Mouse (Mus musculus) neural tube, embryonic 15.5 days (tissue): ENCODE results near the gene Fgd3. TPM values are rescaled to one million over a fixed set of nuclear protein-coding genes. Genes with fewer than 3 reads are reported as not detected.

Experiments used
- ATAC-seq: fragments of 200-750 bp; cut with Nextera tagmentation; 2 replicates; pipeline ENCODE4 v1.8.0; 2017; ENCODE audit warnings: mild to moderate bottlenecking, moderate TSS enrichment, moderate library complexity; ENCODE audit not compliant: low FRiP score
- H3K27ac ChIP-seq: fragments of 300-500 bp; sonication (generic); replicated peaks from 2 replicates; pipeline ENCODE4 v1.5.1; 2015; ENCODE audit warnings: mild to moderate bottlenecking, inconsistent platforms
- H3K27me3 ChIP-seq: fragments of 300-500 bp; sonication (generic); replicated peaks from 2 replicates; pipeline ENCODE4 v1.6.1; 2015; ENCODE audit warnings: inconsistent platforms
- H3K36me3 ChIP-seq: fragments of 300-500 bp; sonication (generic); 2 replicates; pipeline ENCODE4 v1.6.1; 2015; ENCODE audit warnings: inconsistent platforms
- H3K4me1 ChIP-seq: fragments of 300-500 bp; sonication (generic); 2 replicates; pipeline ENCODE4 v1.6.1; 2015; ENCODE audit warnings: inconsistent platforms
- H3K4me2 ChIP-seq: fragments of 300-500 bp; sonication (generic); 2 replicates; pipeline ENCODE4 v1.6.1; 2015; ENCODE audit warnings: inconsistent platforms, mild to moderate bottlenecking, moderate library complexity
- H3K4me3 ChIP-seq: fragments of 300-500 bp; sonication (generic); replicated peaks from 2 replicates; pipeline ENCODE4 v1.5.1; 2015; ENCODE audit warnings: mild to moderate bottlenecking, inconsistent platforms
- H3K9ac ChIP-seq: fragments of 300-500 bp; sonication (generic); replicated peaks from 2 replicates; pipeline ENCODE4 v1.6.1; 2015; ENCODE audit warnings: mild to moderate bottlenecking, inconsistent platforms
- H3K9me3 ChIP-seq: fragments of 300-500 bp; sonication (generic); replicated peaks from 2 replicates; pipeline ENCODE4 v1.6.1; 2016; ENCODE audit warnings: inconsistent platforms
- WGBS: fragments of 180-500 bp; shearing (Covaris S2); methylation state at CpG from one replicate; pipeline ENCODE4 v1.1.7; 2015; ENCODE audit warnings: mixed read lengths; 5-methylcytosine and 5-hydroxymethylcytosine counted together
- polyA plus RNA-seq: library from polyadenylated mRNA; unstranded; fragments of >200 nt; fragmentation: Nextera tagmentation; extraction: Ambion mirVana; gene quantifications from 2 replicates; pipeline ENCODE4 v1.2.1, GENCODE M21; 2015

Gene Fgd3
- polyA plus RNA-seq, 1 experiment from 2014 or later, result 2.2 TPM

GRCm38 (mm10) chr13:49242321-49243065 lies 77.6 kb downstream of the Fgd3 start:
- Histone ChIP-seq H3K9ac (no peak overlapping the region), H3K36me3 (no peaks in the 10 kb centered on the region), H3K4me2 (no peak overlapping the region), H3K4me3 (no peak overlapping the region), H3K4me1 (peaks cover 3% of the 10 kb centered on the region), H3K9me3 (no peaks in the 10 kb centered on the region), H3K27me3 (peaks cover 18% of the 10 kb centered on the region), H3K27ac (no peak overlapping the region)
- no peak for ATAC-seq
- WGBS, result 78% methylated on average over 9 of the region's 9 CpGs

DNA sequence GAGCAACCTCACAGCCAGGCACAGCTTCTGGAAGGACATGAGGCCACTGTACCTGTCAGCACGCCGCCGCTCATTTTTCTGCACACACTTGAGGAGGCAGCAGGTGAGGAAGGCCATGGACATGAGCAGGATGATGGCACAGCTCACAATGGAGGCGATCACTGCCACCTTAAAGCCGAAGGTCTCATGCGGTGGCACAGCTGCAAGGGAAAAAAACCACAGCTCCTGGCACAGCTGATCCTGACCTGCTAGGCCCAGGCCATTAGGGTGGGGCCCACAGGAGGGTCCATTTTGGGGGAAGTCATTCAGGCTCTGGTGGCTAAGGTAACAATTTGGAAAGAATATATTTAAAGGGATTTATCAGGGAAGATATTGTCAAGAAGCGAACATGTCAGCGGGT lies 81.4 kb downstream of the Fgd3 start:
- Histone ChIP-seq H3K4me2 (no peak overlapping the region), H3K27me3 (no peaks in the 10 kb centered on the region), H3K4me3 (no peak overlapping the region), H3K4me1 (no peaks in the 10 kb centered on the region), H3K9ac (no peak overlapping the region), H3K36me3 (no peaks in the 10 kb centered on the region), H3K9me3 (no peaks in the 10 kb centered on the region), H3K27ac (no peak overlapping the region)
- 94% methylated on average over 8 of the region's 8 CpGs for WGBS
- ATAC-seq, result no peak

DNA sequence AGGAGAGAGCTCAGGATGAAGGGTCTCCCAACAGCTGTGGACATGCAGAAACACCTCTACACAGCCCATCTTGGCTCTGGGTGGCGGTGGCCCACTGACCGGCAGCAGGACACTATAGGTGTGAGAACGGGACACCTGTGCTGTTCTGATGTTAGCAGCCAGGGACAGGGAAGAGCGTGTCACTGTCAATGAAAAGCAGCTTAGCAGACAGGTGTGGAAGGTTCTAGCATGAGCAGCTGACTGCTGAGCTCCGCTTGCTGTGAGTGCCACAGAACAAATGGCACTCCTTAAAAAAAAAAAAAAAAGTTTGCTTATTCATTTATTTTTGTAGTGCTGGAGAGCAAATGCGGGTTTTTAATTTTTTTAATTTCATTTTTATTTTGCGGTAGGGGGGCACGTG lies 82.5 kb downstream of the Fgd3 start:
- 92% methylated on average over 8 of the region's 8 CpGs for WGBS
- Histone ChIP-seq H3K4me3 (no peak overlapping the region), H3K4me1 (no peaks in the 10 kb centered on the region), H3K27ac (no peak overlapping the region), H3K4me2 (no peak overlapping the region), H3K27me3 (no peaks in the 10 kb centered on the region), H3K9me3 (no peaks in the 10 kb centered on the region), H3K36me3 (no peaks in the 10 kb centered on the region), H3K9ac (no peak overlapping the region)
- no peak for ATAC-seq

GRCm38 (mm10) chr13:49234711-49235110 lies 85.4 kb downstream of the Fgd3 start:
- Histone ChIP-seq H3K9me3 (no peaks in the 10 kb centered on the region), H3K27me3 (no peaks in the 10 kb centered on the region), H3K4me1 (no peaks in the 10 kb centered on the region), H3K4me2 (no peak overlapping the region), H3K4me3 (no peak overlapping the region), H3K27ac (no peak overlapping the region), H3K36me3 (no peaks in the 10 kb centered on the region), H3K9ac (no peak overlapping the region)
- WGBS, result 98% methylated on average over 4 of the region's 4 CpGs
- no peak for ATAC-seq

DNA sequence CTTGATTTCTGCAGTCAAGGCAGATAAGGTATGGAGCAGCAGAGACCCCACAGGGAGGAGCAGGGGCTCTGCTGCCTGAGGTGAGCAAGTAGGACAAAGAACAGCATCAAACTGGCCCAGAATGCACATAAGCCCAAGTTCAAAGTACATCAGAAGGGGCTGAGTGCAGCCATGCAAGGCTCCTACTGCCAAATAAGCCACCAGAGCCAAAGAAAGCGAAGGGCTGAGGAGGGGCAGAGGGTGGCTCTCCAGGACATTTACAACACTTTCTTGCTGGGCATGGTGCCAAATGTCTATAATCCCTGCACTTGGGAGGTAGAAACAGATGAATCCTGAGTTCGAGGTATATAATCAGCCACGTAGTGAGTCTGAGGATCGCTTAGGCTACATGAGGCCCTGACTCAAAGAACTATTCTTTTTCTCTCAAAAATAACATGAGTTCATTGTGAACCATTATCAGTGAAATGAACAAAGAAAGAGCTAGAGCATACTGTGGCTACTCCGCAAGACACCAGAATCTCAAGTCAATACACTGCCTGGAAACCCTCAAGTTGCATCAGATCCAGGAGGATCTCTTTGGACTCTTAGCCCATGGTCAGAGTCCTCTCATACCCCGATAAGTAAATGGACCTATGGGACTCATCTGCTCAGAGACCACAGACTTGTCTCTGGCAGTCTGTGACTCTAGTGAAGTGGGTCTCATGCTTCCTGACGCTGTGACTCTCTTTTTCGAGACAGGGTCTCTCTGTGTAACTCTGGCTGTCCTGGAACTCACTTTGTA lies 86.1 kb downstream of the Fgd3 start:
- H3K27me3 ChIP-seq, result no peaks in the 10 kb centered on the region
- no peaks in the 10 kb centered on the region for H3K36me3 ChIP-seq
- no peak overlapping the region for H3K27ac ChIP-seq
- H3K4me3 ChIP-seq, result no peak overlapping the region
- H3K4me2 ChIP-seq, result no peak overlapping the region
- WGBS, result 82% methylated on average over 8 of the region's 8 CpGs
- H3K9me3 ChIP-seq, result no peaks in the 10 kb centered on the region
- H3K4me1 ChIP-seq, result no peaks in the 10 kb centered on the region
- H3K9ac ChIP-seq, result no peak overlapping the region
- ATAC-seq, result no peak

DNA sequence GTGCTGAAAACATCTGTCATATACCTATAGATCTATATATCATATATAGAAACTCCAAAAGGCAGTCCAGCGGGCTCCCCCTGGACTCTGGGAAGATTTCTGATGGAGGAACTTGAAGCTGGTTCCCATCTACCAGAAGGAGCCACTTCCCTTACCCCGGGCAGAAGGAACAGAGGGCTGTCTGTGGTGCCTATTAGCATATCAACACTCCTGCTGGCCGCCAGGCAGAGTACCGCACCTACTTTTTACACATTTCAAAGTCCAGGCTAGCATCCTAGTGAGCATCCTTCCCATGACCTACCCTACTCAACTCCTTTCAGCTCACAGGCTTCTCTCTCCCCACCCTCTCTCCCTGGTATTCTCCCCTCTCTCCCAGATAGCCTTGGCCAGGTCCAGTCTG lies 94.5 kb downstream of the Fgd3 start:
- H3K27ac ChIP-seq, result no peak overlapping the region
- no peaks in the 10 kb centered on the region for H3K36me3 ChIP-seq
- no peak for ATAC-seq
- H3K4me2 ChIP-seq, result no peak overlapping the region
- WGBS, result 32% methylated on average over 4 of the region's 4 CpGs
- H3K4me3 ChIP-seq, result no peak overlapping the region
- H3K27me3 ChIP-seq, result no peaks in the 10 kb centered on the region
- no peaks in the 10 kb centered on the region for H3K9me3 ChIP-seq
- no peak overlapping the region for H3K9ac ChIP-seq
- H3K4me1 ChIP-seq, result no peaks in the 10 kb centered on the region

DNA sequence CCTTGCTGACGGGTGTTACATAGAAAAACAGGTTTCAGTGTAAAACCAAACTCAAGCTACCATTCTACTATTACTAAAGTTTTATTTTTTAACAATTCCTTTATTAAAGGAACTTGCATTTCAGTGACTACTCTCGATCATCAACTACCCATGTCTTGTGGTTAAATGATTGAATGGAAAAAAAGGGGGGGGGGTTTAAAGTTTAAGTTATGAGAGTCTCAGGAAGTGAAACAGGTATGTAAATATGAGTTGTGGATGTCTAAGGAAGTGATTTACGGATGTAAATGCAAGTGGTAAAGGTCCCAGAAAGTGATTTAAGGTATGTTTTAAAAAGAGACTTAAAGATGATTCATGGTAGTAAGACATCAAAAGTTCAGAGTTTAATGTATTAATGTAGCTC lies 95.0 kb downstream of the Fgd3 start:
- ATAC-seq, result no peak
- Histone ChIP-seq H3K27me3 (no peaks in the 10 kb centered on the region), H3K9ac (no peak overlapping the region), H3K27ac (no peak overlapping the region), H3K36me3 (no peaks in the 10 kb centered on the region), H3K4me2 (no peak overlapping the region), H3K4me3 (no peak overlapping the region), H3K9me3 (no peaks in the 10 kb centered on the region), H3K4me1 (no peaks in the 10 kb centered on the region)
- WGBS, result 67% methylated on average over 3 of the region's 3 CpGs

- no peaks in the 10 kb centered on the region for H3K9me3 ChIP-seq
- H3K4me3 ChIP-seq, result no peak overlapping the region
- no peak for ATAC-seq
- H3K27ac ChIP-seq, result no peak overlapping the region
- H3K9ac ChIP-seq, result no peak overlapping the region
- H3K4me2 ChIP-seq, result no peak overlapping the region
- 34% methylated on average over 6 of the region's 6 CpGs for WGBS
- no peaks in the 10 kb centered on the region for H3K36me3 ChIP-seq
- no peaks in the 10 kb centered on the region for H3K27me3 ChIP-seq
- H3K4me1 ChIP-seq, result no peaks in the 10 kb centered on the region
Measured at GRCm38 (mm10) chr13:49224729-49225128, 95.4 kb downstream of the Fgd3 start.

GRCm38 (mm10) chr13:49224314-49224713 lies 95.8 kb downstream of the Fgd3 start:
- H3K9ac ChIP-seq, result no peak overlapping the region
- no peak overlapping the region for H3K4me3 ChIP-seq
- H3K4me1 ChIP-seq, result no peaks in the 10 kb centered on the region
- H3K27ac ChIP-seq, result no peak overlapping the region
- H3K27me3 ChIP-seq, result no peaks in the 10 kb centered on the region
- no peaks in the 10 kb centered on the region for H3K9me3 ChIP-seq
- ATAC-seq, result no peak
- H3K4me2 ChIP-seq, result no peak overlapping the region
- WGBS, result 21% methylated on average over 10 of the region's 10 CpGs
- no peaks in the 10 kb centered on the region for H3K36me3 ChIP-seq

GRCm38 (mm10) chr13:49220912-49221311 lies 99.2 kb downstream of the Fgd3 start:
- WGBS, result 22% methylated on average over 5 of the region's 5 CpGs
- H3K4me3 ChIP-seq, result no peak overlapping the region
- peaks cover 6% of the 10 kb centered on the region; the same call in 1 of the 2 replicates for H3K27me3 ChIP-seq
- H3K9ac ChIP-seq, result no peak overlapping the region
- H3K4me2 ChIP-seq, result no peak overlapping the region
- no peaks in the 10 kb centered on the region for H3K9me3 ChIP-seq
- H3K36me3 ChIP-seq, result no peaks in the 10 kb centered on the region
- no peak for ATAC-seq
- H3K27ac ChIP-seq, result no peak overlapping the region
- peaks cover 6% of the 10 kb centered on the region; the same call in 1 of the 2 replicates for H3K4me1 ChIP-seq

DNA sequence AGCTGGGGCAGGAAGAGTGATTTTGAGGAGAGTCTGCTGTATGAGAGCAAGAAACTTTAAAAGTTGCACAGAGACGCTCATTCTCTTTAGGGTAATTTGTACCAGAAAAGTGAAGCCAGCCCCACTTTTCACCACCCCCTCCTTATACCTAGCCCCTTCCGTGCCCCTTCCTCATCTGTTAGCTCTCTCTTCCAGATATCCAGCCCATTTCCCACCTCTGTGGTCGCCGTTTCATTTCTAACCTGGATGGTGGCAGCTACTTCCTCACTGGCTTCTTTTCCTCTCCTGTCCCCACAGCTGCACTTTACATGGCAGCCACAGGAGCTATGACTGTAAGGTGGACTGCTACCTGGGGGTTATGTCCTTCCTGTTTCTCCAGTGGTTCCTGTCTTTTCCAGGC lies 100.7 kb downstream of the Fgd3 start:
- ATAC-seq, result no peak
- no peaks in the 10 kb centered on the region for H3K9me3 ChIP-seq
- H3K4me2 ChIP-seq, result no peak overlapping the region
- H3K9ac ChIP-seq, result no peak overlapping the region
- H3K27me3 ChIP-seq, result peaks cover 6% of the 10 kb centered on the region; the same call in 1 of the 2 replicates
- no peak overlapping the region for H3K27ac ChIP-seq
- 89% methylated on average over 4 of the region's 4 CpGs for WGBS
- H3K36me3 ChIP-seq, result no peaks in the 10 kb centered on the region
- peaks cover 18% of the 10 kb centered on the region for H3K4me1 ChIP-seq
- no peak overlapping the region for H3K4me3 ChIP-seq

- Histone ChIP-seq H3K4me3 (no peak overlapping the region), H3K4me2 (no peak overlapping the region), H3K4me1 (peaks cover 25% of the 10 kb centered on the region), H3K9me3 (no peaks in the 10 kb centered on the region), H3K9ac (no peak overlapping the region), H3K27me3 (peaks cover 6% of the 10 kb centered on the region; the same call in 1 of the 2 replicates), H3K27ac (no peak overlapping the region), H3K36me3 (no peaks in the 10 kb centered on the region)
- 34% methylated on average over 3 of the region's 3 CpGs for WGBS
- ATAC-seq, result no peak
Measured at GRCm38 (mm10) chr13:49218651-49219050, 101.5 kb downstream of the Fgd3 start.
